Mouse (Mus musculus) myocyte (in vitro differentiated cells): Measurements from ENCODE around the gene Chst15. TPM values are rescaled to one million over a fixed set of nuclear protein-coding genes. Genes with fewer than 3 reads are reported as not detected.

Experiments used
- H3K27me3 ChIP-seq: one replicate; pipeline ENCODE4 v1.6.1; 2011; ENCODE audit not compliant: control insufficient read depth, insufficient read depth, insufficient read length
- H3K36me3 ChIP-seq: one replicate; pipeline ENCODE4 v1.6.1; 2011; ENCODE audit not compliant: control insufficient read depth, insufficient read depth
- H3K4me2 ChIP-seq: one replicate; pipeline ENCODE4 v1.6.1; 2011; ENCODE audit warnings: low read depth, control low read depth
- H3K4me3 ChIP-seq: one replicate; pipeline ENCODE4 v1.5.1; 2011; ENCODE audit warnings: mild to moderate bottlenecking, control low read depth, moderate library complexity
- H3K79me2 ChIP-seq: one replicate; pipeline ENCODE4 v1.6.1; 2011; ENCODE audit not compliant: control insufficient read depth, insufficient read depth
- H3ac ChIP-seq: one replicate; pipeline ENCODE4 v1.6.1; 2011; ENCODE audit not compliant: control insufficient read depth, insufficient read length
- CEBPB ChIP-seq: IDR thresholded peaks from 2 replicates; pipeline ENCODE4 v1.6.1; 2011; ENCODE audit warnings: mild to moderate bottlenecking, moderate library complexity; ENCODE audit not compliant: poor library complexity, insufficient read depth, severe bottlenecking
- E2F4 ChIP-seq: IDR thresholded peaks from one replicate; pipeline ENCODE4 v1.6.1; 2011; ENCODE audit warnings: mild to moderate bottlenecking, control low read depth, moderate library complexity; ENCODE audit not compliant: insufficient read depth
- MAX ChIP-seq: IDR thresholded peaks from one replicate; pipeline ENCODE4 v1.6.1; 2011; ENCODE audit warnings: low read depth, mild to moderate bottlenecking, control low read depth
- MYOD1 ChIP-seq, 3 experiments: IDR thresholded peaks; one replicate each; pipeline ENCODE4 v1.6.1; 2011; ENCODE audit warnings: control low read depth in 2 of 3, low read depth in 2 of 3, mild to moderate bottlenecking in 2 of 3, moderate library complexity in 1 of 3; ENCODE audit not compliant: insufficient read length in 2 of 3, control insufficient read depth in 1 of 3
- MYOG ChIP-seq, 3 experiments: IDR thresholded peaks; one replicate each; pipeline ENCODE4 v1.6.1; 2011; ENCODE audit warnings: control low read depth in 2 of 3, low read depth in 2 of 3, mild to moderate bottlenecking in 2 of 3; ENCODE audit not compliant: insufficient read length in 2 of 3, control insufficient read depth in 1 of 3, insufficient read depth in 1 of 3
- POLR2A ChIP-seq: IDR thresholded peaks from one replicate; pipeline ENCODE4 v1.6.1; 2011; ENCODE audit warnings: low read depth, mild to moderate bottlenecking, control low read depth, moderate library complexity; ENCODE audit not compliant: insufficient read length
- POLR2AphosphoS2 ChIP-seq: IDR thresholded peaks from one replicate; pipeline ENCODE4 v1.6.1; 2011; ENCODE audit warnings: low read depth, control low read depth; ENCODE audit not compliant: insufficient read length
- REST ChIP-seq: IDR thresholded peaks from one replicate; pipeline ENCODE4 v1.6.1; 2011; ENCODE audit warnings: mild to moderate bottlenecking, control low read depth, moderate library complexity; ENCODE audit not compliant: insufficient read depth, insufficient read length
- SRF ChIP-seq: IDR thresholded peaks from one replicate; pipeline ENCODE4 v1.6.1; 2011; ENCODE audit warnings: low read depth; ENCODE audit not compliant: control insufficient read depth, insufficient read length
- TCF12 ChIP-seq: IDR thresholded peaks from one replicate; pipeline ENCODE4 v1.6.1; 2011; ENCODE audit warnings: mild to moderate bottlenecking, control low read depth; ENCODE audit not compliant: poor library complexity, insufficient read depth, severe bottlenecking
- TCF3 ChIP-seq: IDR thresholded peaks from one replicate; pipeline ENCODE4 v1.6.1; 2011; ENCODE audit warnings: low read depth, control low read depth; ENCODE audit not compliant: insufficient read length
- USF1 ChIP-seq: IDR thresholded peaks from one replicate; pipeline ENCODE4 v1.6.1; 2011; ENCODE audit warnings: low read depth, mild to moderate bottlenecking, control low read depth, moderate library complexity
- polyA plus RNA-seq: library from polyadenylated mRNA; unstranded; fragments of >200 nt; fragmentation: generic; extraction: Trizol; gene quantifications from one replicate; pipeline ENCODE4 v1.2.1, GENCODE M21; 2012; ENCODE audit warnings: missing spikeins

Gene Chst15
- polyA plus RNA-seq, 1 experiment, result 13.4 TPM

DNA sequence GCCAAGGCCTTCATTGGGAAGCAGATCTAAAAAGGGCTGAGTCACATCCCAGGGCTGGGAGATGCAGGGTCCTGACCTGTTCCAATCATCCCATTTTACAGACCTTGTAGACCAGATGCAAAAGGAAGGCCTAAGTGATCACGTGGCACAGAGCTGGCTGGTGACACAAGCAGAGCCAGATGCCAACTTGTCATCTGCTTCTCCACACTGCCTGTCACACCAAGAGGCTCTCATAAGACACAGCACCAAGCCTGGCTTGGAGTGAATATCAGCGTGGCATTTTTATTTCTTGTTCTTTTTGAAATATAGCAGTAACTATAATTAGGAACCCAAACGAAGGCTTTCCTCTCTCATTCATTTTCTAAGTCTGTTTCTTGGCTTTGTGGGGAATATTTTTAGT is 52.3 kb downstream of the Chst15 start:
- no peaks in the 10 kb centered on the region for H3K27me3 ChIP-seq
- H3ac ChIP-seq, result no peak overlapping the region
- H3K79me2 ChIP-seq, result peaks cover 2% of the 10 kb centered on the region
- H3K4me3 ChIP-seq, result no peak overlapping the region
- H3K36me3 ChIP-seq, result peaks cover 24% of the 10 kb centered on the region
- no peak overlapping the region for H3K4me2 ChIP-seq
- TF ChIP-seq MAX (no peak), TCF12 (no peak), POLR2A (no peak), SRF (no peak), USF1 (no peak), TCF3 (no peak), MYOG (IDR thresholded peaks at IDR 0.05; ENCODE audit: control insufficient read depth in 1 of 3, insufficient read depth in 1 of 3, insufficient read length in 2 of 3, low read depth in 2 of 3) (no peak), REST (no peak), CEBPB (no peak), MYOD1 (IDR thresholded peaks at IDR 0.05; ENCODE audit: control insufficient read depth in 1 of 3, insufficient read length in 2 of 3, low read depth in 2 of 3) (no peak), POLR2AphosphoS2 (no peak)

DNA sequence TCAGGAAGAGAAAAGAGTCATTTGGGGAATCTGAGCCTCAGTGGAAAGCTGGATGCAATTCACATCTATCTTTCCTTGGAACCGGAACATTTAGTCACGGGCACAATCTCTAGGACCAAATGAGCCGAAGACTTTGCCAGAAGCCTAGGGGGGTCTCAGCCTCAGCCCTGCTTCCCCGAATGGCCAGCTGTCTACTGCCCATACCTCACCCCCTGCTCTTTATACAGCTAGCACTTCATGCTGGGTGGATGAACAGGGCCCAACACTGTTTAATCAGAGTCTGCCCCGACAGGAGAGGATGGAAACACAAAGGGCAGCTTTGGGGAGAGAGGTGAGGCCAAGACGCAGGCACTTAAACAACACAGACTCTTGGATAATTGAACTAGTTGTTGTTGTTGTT is 53.8 kb downstream of the Chst15 start:
- no peak for TF ChIP-seq USF1
- no peak for TF ChIP-seq E2F4
- no peak for TF ChIP-seq CEBPB
- no peak for TF ChIP-seq POLR2AphosphoS2
- no peak for TF ChIP-seq TCF12
- no peak for TF ChIP-seq MYOG (IDR thresholded peaks at IDR 0.05; ENCODE audit: control insufficient read depth in 1 of 3, insufficient read depth in 1 of 3, insufficient read length in 2 of 3, low read depth in 2 of 3)
- TF ChIP-seq MYOD1 (IDR thresholded peaks at IDR 0.05; ENCODE audit: control insufficient read depth in 1 of 3, insufficient read length in 2 of 3, low read depth in 2 of 3), result no peak
- no peak for TF ChIP-seq SRF
- TF ChIP-seq MAX, result no peak
- TF ChIP-seq TCF3, result no peak
- no peak overlapping the region for H3ac ChIP-seq
- H3K79me2 ChIP-seq, result no peaks in the 10 kb centered on the region
- H3K27me3 ChIP-seq, result no peaks in the 10 kb centered on the region
- no peak overlapping the region for H3K4me3 ChIP-seq
- no peak overlapping the region for H3K4me2 ChIP-seq
- peaks cover 20% of the 10 kb centered on the region for H3K36me3 ChIP-seq

DNA sequence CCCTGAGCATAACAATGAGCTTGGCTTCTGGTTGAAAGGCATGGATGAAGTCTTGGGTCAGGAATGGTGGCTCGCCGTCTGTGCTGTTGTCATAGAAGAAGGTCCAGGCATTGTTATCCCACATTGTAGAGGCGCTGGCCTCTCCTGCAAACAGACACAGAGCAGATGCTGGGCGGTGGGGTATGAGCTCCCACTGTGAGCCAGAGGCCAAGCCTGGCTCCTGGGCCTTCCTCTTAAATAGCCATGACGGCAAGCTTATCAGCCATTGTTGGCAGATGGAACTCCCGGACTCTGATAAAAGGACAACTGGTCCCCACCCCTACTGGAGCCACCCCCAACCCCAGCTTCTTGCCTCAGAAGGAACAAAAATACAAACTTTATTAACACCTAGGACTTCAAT is 54.3 kb downstream of the Chst15 start:
- TF ChIP-seq MYOG (IDR thresholded peaks at IDR 0.05; ENCODE audit: control insufficient read depth in 1 of 3, insufficient read depth in 1 of 3, insufficient read length in 2 of 3, low read depth in 2 of 3) (peak in 1 of 3 experiments; percentile 17), CEBPB (no peak)
- Histone ChIP-seq H3K27me3 (no peaks in the 10 kb centered on the region), H3K79me2 (peaks cover under 1% of the 10 kb centered on the region), H3K4me2 (no peak overlapping the region), H3K36me3 (peaks cover 19% of the 10 kb centered on the region), H3K4me3 (no peak overlapping the region), H3ac (no peak overlapping the region)

DNA sequence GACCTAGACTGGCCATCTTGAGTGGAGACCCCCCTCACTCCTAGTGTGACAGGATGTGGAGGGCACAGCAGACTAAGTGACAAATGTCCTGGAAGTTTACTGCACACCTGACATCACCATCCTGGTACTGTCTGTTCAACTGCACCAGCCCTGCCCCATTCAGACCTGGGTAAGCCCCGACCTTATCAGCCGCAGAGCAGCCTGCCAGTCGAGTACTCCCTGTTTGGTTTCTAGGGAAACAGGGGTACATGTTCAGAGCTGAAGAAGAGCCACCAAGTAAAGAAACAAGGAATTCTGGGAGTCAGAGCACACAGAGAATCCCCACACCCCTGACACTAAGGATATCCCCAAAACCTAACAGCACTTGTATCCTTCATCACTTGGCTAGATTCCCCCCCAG is 55.1 kb downstream of the Chst15 start:
- no peak overlapping the region for H3ac ChIP-seq
- H3K79me2 ChIP-seq, result peaks cover 4% of the 10 kb centered on the region
- H3K27me3 ChIP-seq, result no peaks in the 10 kb centered on the region
- H3K36me3 ChIP-seq, result peaks cover 19% of the 10 kb centered on the region
- H3K4me2 ChIP-seq, result no peak overlapping the region
- no peak for TF ChIP-seq CEBPB
- TF ChIP-seq REST, result no peak
- no peak for TF ChIP-seq E2F4
- TF ChIP-seq POLR2AphosphoS2, result no peak
- TF ChIP-seq USF1, result no peak
- no peak for TF ChIP-seq POLR2A
- no peak for TF ChIP-seq MYOG (IDR thresholded peaks at IDR 0.05; ENCODE audit: control insufficient read depth in 1 of 3, insufficient read depth in 1 of 3, insufficient read length in 2 of 3, low read depth in 2 of 3)
- TF ChIP-seq MYOD1 (IDR thresholded peaks at IDR 0.05; ENCODE audit: control insufficient read depth in 1 of 3, insufficient read length in 2 of 3, low read depth in 2 of 3), result no peak
- no peak for TF ChIP-seq MAX
- no peak for TF ChIP-seq SRF
- TF ChIP-seq TCF12, result no peak
- no peak for TF ChIP-seq TCF3
- no peak overlapping the region for H3K4me3 ChIP-seq

DNA sequence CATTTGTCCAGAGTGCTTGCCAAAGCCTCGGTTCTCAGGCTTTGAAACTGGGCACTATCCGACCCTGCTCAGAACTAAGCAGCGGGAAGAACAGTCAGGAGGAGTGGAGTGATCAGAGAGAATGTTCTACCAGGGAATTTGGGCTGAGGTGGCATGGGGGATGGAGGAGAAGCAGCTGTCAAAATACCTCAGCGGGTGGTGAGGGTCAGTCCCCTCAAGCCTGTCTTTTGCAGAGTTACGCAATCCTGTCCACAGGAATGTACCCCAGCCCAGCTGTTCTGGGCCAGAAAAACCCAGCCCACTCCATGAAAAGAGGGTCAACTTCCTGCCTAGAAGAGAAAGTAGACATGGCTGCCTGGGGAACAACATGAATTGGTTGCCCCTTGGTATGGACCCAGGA is 56.4 kb downstream of the Chst15 start:
- peaks cover 4% of the 10 kb centered on the region for H3K79me2 ChIP-seq
- no peak overlapping the region for H3ac ChIP-seq
- H3K36me3 ChIP-seq, result peaks cover 9% of the 10 kb centered on the region
- no peak overlapping the region for H3K4me3 ChIP-seq
- no peak for TF ChIP-seq MAX
- peak; percentile 95 for TF ChIP-seq TCF12
- TF ChIP-seq SRF, result no peak
- TF ChIP-seq E2F4, result no peak
- TF ChIP-seq USF1, result no peak
- peak; percentile 67 to 97 (median 77) for TF ChIP-seq MYOG (IDR thresholded peaks at IDR 0.05; ENCODE audit: control insufficient read depth in 1 of 3, insufficient read depth in 1 of 3, insufficient read length in 2 of 3, low read depth in 2 of 3)
- no peak for TF ChIP-seq POLR2AphosphoS2
- TF ChIP-seq CEBPB, result peak; percentile 98
- TF ChIP-seq MYOD1 (IDR thresholded peaks at IDR 0.05; ENCODE audit: control insufficient read depth in 1 of 3, insufficient read length in 2 of 3, low read depth in 2 of 3), result peak; percentile 47 to 99 (median 98)
- TF ChIP-seq REST, result no peak
- peak; percentile 75 for TF ChIP-seq TCF3
- no peak for TF ChIP-seq POLR2A
- H3K27me3 ChIP-seq, result no peaks in the 10 kb centered on the region
- peak overlapping the region; percentile 48 for H3K4me2 ChIP-seq
